Mouse (Mus musculus) lung, embryonic 14.5 days (tissue): Measurements from ENCODE around the gene Stab2. TPM values are rescaled to one million over a fixed set of nuclear protein-coding genes. Genes with fewer than 3 reads are reported as not detected.

Source experiments
- ATAC-seq: fragments of 200-750 bp; cut with Nextera tagmentation; 2 replicates; pipeline ENCODE4 v1.8.0; 2017; ENCODE audit warnings: mild to moderate bottlenecking, moderate TSS enrichment, moderate library complexity; ENCODE audit not compliant: insufficient read depth
- DNase-seq: peaks from one replicate; pipeline ENCODE4 v3.0.0-alpha.2; 2015
- H3K27ac ChIP-seq: fragments of 300-500 bp; sonication (generic); 2 replicates; pipeline ENCODE4 v1.5.1; 2014; ENCODE audit warnings: low read depth, mild to moderate bottlenecking, moderate library complexity
- H3K27me3 ChIP-seq: fragments of 300-500 bp; sonication (generic); 2 replicates; pipeline ENCODE4 v1.6.1; 2014; ENCODE audit warnings: low read length, control low read depth; ENCODE audit not compliant: insufficient read depth
- H3K36me3 ChIP-seq: fragments of 300-500 bp; sonication (generic); 2 replicates; pipeline ENCODE4 v1.6.1; 2014; ENCODE audit warnings: control low read depth; ENCODE audit not compliant: insufficient read depth
- H3K4me1 ChIP-seq: fragments of 300-500 bp; sonication (generic); 2 replicates; pipeline ENCODE4 v1.6.1; 2014; ENCODE audit warnings: antibody characterized with exemption, control low read depth; ENCODE audit not compliant: insufficient read depth
- H3K4me2 ChIP-seq: fragments of 300-500 bp; sonication (generic); 2 replicates; pipeline ENCODE4 v1.6.1; 2014; ENCODE audit warnings: mild to moderate bottlenecking
- H3K4me3 ChIP-seq: fragments of 300-500 bp; sonication (generic); 2 replicates; pipeline ENCODE4 v1.5.1; 2014; ENCODE audit warnings: low read depth, low read length
- H3K9ac ChIP-seq: fragments of 300-500 bp; sonication (generic); 2 replicates; pipeline ENCODE4 v1.6.1; 2014
- H3K9me3 ChIP-seq: fragments of 300-500 bp; sonication (generic); 2 replicates; pipeline ENCODE4 v1.6.1; 2016; ENCODE audit warnings: low read depth, low read length, control low read depth
- CTCF ChIP-seq: IDR thresholded peaks from 2 replicates; pipeline ENCODE4 v1.5.1; 2016; ENCODE audit warnings: antibody characterized with exemption, low read depth
- WGBS: fragments of 180-500 bp; shearing (Covaris S2); extraction: QIAGEN DNeasy Blood & Tissue Kit; methylation state at CpG from one replicate; pipeline ENCODE4 v1.1.7; 2014; 5-methylcytosine and 5-hydroxymethylcytosine counted together
- polyA plus RNA-seq: library from polyadenylated mRNA; unstranded; fragments of >200 nt; fragmentation: Nextera tagmentation; extraction: Ambion mirVana; gene quantifications from 2 replicates; pipeline ENCODE4 v1.2.1, GENCODE M21; 2014

The Stab2 gene
- polyA plus RNA-seq, 1 experiment from 2014 or later, result 5.8 TPM

- no peak for DNase-seq
- H3K27me3 ChIP-seq, result no peaks in the 10 kb centered on the region
- no peak overlapping the region for H3K4me2 ChIP-seq
- 78% methylated on average over 3 of the region's 3 CpGs for WGBS
- no peak overlapping the region for H3K27ac ChIP-seq
- H3K9me3 ChIP-seq, result no peaks in the 10 kb centered on the region
- no peak overlapping the region for H3K4me3 ChIP-seq
- TF ChIP-seq CTCF, result no peak
- no peak overlapping the region for H3K9ac ChIP-seq
- no peak for ATAC-seq
- H3K36me3 ChIP-seq, result no peaks in the 10 kb centered on the region
- no peaks in the 10 kb centered on the region for H3K4me1 ChIP-seq
Measured at GRCm38 (mm10) chr10:87039800-87040199, 32.0 kb upstream of the Stab2 start.

- Histone ChIP-seq H3K9ac (no peak overlapping the region), H3K4me3 (no peak overlapping the region), H3K36me3 (no peaks in the 10 kb centered on the region), H3K4me2 (no peak overlapping the region), H3K27me3 (no peaks in the 10 kb centered on the region), H3K9me3 (no peaks in the 10 kb centered on the region), H3K4me1 (no peaks in the 10 kb centered on the region), H3K27ac (no peak overlapping the region)
- ATAC-seq (no peak), DNase-seq (no peak)
- 76% methylated on average over 6 of the region's 6 CpGs for WGBS
- TF ChIP-seq CTCF, result no peak
Measured at GRCm38 (mm10) chr10:87039340-87039739, 31.5 kb upstream of the Stab2 start.

- Histone ChIP-seq H3K27ac (no peak overlapping the region), H3K4me2 (no peak overlapping the region), H3K36me3 (no peaks in the 10 kb centered on the region), H3K4me3 (no peak overlapping the region), H3K9ac (no peak overlapping the region), H3K9me3 (no peaks in the 10 kb centered on the region), H3K4me1 (no peaks in the 10 kb centered on the region), H3K27me3 (no peaks in the 10 kb centered on the region)
- no peak for ATAC-seq
- whole genome bisulfite sequencing, result 36% methylated on average over 5 of the region's 5 CpGs
- DNase-seq, result no peak
- no peak for TF ChIP-seq CTCF
Measured at GRCm38 (mm10) chr10:87037062-87037461, 29.2 kb upstream of the Stab2 start.

GRCm38 (mm10) chr10:87036271-87036703, 28.5 kb upstream of the Stab2 start:
- no peak for TF ChIP-seq CTCF
- Histone ChIP-seq H3K4me2 (no peak overlapping the region), H3K27ac (no peak overlapping the region), H3K36me3 (no peaks in the 10 kb centered on the region), H3K9ac (no peak overlapping the region), H3K27me3 (no peaks in the 10 kb centered on the region), H3K4me3 (no peak overlapping the region), H3K9me3 (no peaks in the 10 kb centered on the region), H3K4me1 (no peaks in the 10 kb centered on the region)
- ATAC-seq (no peak), DNase-seq (no peak)
- WGBS, result 39% methylated on average over 14 of the region's 14 CpGs

- H3K9me3 ChIP-seq, result no peaks in the 10 kb centered on the region
- no peaks in the 10 kb centered on the region for H3K36me3 ChIP-seq
- H3K4me1 ChIP-seq, result no peaks in the 10 kb centered on the region
- no peak for TF ChIP-seq CTCF
- H3K27me3 ChIP-seq, result no peaks in the 10 kb centered on the region
- H3K4me2 ChIP-seq, result no peak overlapping the region
- no peak overlapping the region for H3K4me3 ChIP-seq
- H3K9ac ChIP-seq, result no peak overlapping the region
- H3K27ac ChIP-seq, result no peak overlapping the region
- 75% methylated on average over 15 of the region's 15 CpGs for WGBS
- no peak for DNase-seq
- ATAC-seq, result no peak
Measured at GRCm38 (mm10) chr10:87035866-87036265, 28.0 kb upstream of the Stab2 start.

GRCm38 (mm10) chr10:87032768-87033167, 24.9 kb upstream of the Stab2 start:
- H3K4me1 ChIP-seq, result no peaks in the 10 kb centered on the region
- DNase-seq (no peak), ATAC-seq (no peak)
- 76% methylated on average over 8 of the region's 8 CpGs for WGBS
- H3K4me2 ChIP-seq, result no peak overlapping the region
- TF ChIP-seq CTCF, result no peak
- no peaks in the 10 kb centered on the region for H3K27me3 ChIP-seq
- no peak overlapping the region for H3K9ac ChIP-seq
- H3K36me3 ChIP-seq, result no peaks in the 10 kb centered on the region
- H3K4me3 ChIP-seq, result no peak overlapping the region
- H3K9me3 ChIP-seq, result no peaks in the 10 kb centered on the region
- no peak overlapping the region for H3K27ac ChIP-seq

- Histone ChIP-seq H3K9me3 (no peaks in the 10 kb centered on the region), H3K4me2 (no peak overlapping the region), H3K9ac (no peak overlapping the region), H3K4me1 (no peaks in the 10 kb centered on the region), H3K27ac (no peak overlapping the region), H3K27me3 (no peaks in the 10 kb centered on the region), H3K4me3 (no peak overlapping the region), H3K36me3 (no peaks in the 10 kb centered on the region)
- DNase-seq, result peak; percentile 97
- under 1% methylated on average over 9 of the region's 10 CpGs for WGBS
- ATAC-seq, result peak; percentile 94
- TF ChIP-seq CTCF, result peak; percentile 98
Measured at GRCm38 (mm10) chr10:87024884-87025283, 17.1 kb upstream of the Stab2 start.

GRCm38 (mm10) chr10:87020711-87021110, 12.9 kb upstream of the Stab2 start:
- no peaks in the 10 kb centered on the region for H3K27me3 ChIP-seq
- H3K36me3 ChIP-seq, result no peaks in the 10 kb centered on the region
- no peak overlapping the region for H3K4me2 ChIP-seq
- no peak overlapping the region for H3K27ac ChIP-seq
- H3K9ac ChIP-seq, result no peak overlapping the region
- DNase-seq (peak; percentile 51), ATAC-seq (no peak)
- no peak overlapping the region for H3K4me3 ChIP-seq
- TF ChIP-seq CTCF, result peak; percentile 41
- no peaks in the 10 kb centered on the region for H3K4me1 ChIP-seq
- WGBS, result 53% methylated on average over 16 of the region's 16 CpGs
- no peaks in the 10 kb centered on the region for H3K9me3 ChIP-seq
